Mouse (Mus musculus) inflammation-experienced regulatory T-cells (primary cell): Measurements from ENCODE around the gene Usp34. TPM values are rescaled to one million over a fixed set of nuclear protein-coding genes. Genes with fewer than 3 reads are reported as not detected.

ENCODE experiments used
- polyA plus RNA-seq, 2 experiments: library from polyadenylated mRNA; unstranded; fragments of 100-300 nt; shearing (Covaris generic); gene quantifications; one replicate each; pipeline ENCODE4 v1.2.1; 2017

Usp34 gene
- polyA plus RNA-seq, result 10 to 100 TPM; 14.2 to 27.0 TPM

GRCm38 (mm10) chr11:23306764-23307565, at the start of gene Usp34:
TSS of gene Usp34 (plus strand) at chr11:23306895.

GRCm38 (mm10) chr11:23497718-23498509, 191.2 kb downstream of the Usp34 start, which contains the start of gene Ahsa2:
TSS of gene Ahsa2 (minus strand) at chr11:23498030.

GRCm38 (mm10) chr11:23520473-23521205, 213.9 kb downstream of the Usp34 start, which contains the start of gene 1700093K21Rik:
TSS of gene 1700093K21Rik (minus strand) at chr11:23521155.

Other genes starting within 250 kb of the Usp34 start
- gene Xpo1, start 50.9 kb upstream of the Usp34 start, polyA plus RNA-seq, result 100 to 1,000 TPM in 1 of 2 experiments, 10 to 100 TPM in 1; 98.7 to 119 TPM
- 10 to 100 TPM; 59.9 to 93.9 TPM for gene Ahsa2, start 191.1 kb downstream of the Usp34 start, polyA plus RNA-seq
- gene 1700093K21Rik, start 214.3 kb downstream of the Usp34 start, polyA plus RNA-seq, result 1 to 10 TPM in 1 of 2 experiments, under 1 TPM in 1; 0.57 to 2.1 TPM